Mouse (Mus musculus) megakaryocyte, adult 5-6 weeks (primary cell): ENCODE results near the gene Mcl1. TPM values are rescaled to one million over a fixed set of nuclear protein-coding genes. Genes with fewer than 3 reads are reported as not detected.
"Not testable (repeated sequence)": the region's sequence is repeated elsewhere in the genome, so short reads cannot be mapped to it uniquely, and the experiment has no call there.

Experiments
- ATAC-seq: 2 replicates; pipeline ENCODE4 v1.8.0; 2016; ENCODE audit warnings: mild to moderate bottlenecking, inconsistent platforms; ENCODE audit not compliant: poor library complexity, severe bottlenecking
- total RNA-seq, 2 experiments: library from RNA; stranded (forward) in 1 of 2; stranded (reverse) in 1 of 2; fragments of 153-499, 151-499 nt in 1 of 2; fragments of 221-1000, 200-1000 nt in 1 of 2; gene quantifications; 2 replicates each; pipeline versions ENCODE4 v1.2.3 to v1.2.4; 2015 to 2017

Mcl1 gene
- total RNA-seq, 2 experiments from 2014 or later: 343 to 463 TPM

DNA sequence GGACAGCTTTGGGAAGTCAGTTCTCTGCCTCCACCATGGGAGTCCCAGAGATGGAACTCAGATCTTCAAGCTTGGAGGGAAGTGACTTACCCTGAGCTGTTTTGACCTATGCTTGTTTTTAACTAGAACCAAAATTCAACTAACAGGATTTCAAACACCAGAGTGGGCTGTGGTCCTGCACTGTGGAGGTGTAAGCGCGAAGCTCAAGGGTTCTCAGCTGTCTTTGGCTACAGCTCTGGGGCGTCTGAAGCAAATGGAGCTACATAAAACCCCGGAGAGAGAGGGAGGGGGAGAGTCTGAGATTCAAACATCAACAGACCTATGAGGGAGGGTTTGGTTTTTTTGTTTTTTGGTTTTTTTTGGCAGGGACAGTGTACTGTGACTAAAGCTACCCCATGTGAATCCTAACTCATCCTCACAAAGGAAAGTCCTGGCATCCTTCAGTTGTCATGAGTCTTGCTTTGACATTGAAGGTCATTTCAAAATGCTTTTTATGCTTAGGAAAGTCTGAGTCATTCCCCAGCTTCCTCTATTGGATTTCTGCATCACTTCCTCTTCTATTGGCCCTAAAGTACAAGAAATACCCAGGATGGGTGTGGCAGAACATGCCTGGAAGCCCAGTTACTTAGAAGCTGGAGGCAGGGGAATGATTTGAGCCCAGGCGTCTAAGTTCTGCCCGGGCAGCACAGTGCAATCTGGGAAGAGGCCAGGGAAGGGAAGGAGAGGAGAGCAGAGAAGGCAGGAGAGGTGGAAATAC, 8.1 kb upstream of the Mcl1 start:
- peak; percentile 72 for ATAC-seq

DNA sequence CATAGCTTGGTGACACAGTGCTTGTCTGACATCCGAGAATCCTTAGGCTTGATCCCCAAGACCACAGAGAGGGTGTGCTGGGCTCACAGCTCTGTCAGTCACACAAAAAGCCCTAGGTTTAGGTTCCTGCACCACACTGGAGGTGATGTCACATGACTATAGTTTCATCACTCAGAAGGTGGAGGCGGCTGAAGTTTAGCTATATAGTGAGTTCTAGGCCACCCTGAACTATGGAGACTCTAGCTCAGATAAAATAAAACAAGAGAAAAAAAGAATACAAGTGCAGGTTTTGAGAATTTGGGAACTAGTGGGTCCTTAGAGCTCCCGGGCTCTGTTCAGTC, 7.6 kb upstream of the Mcl1 start:
- peak; percentile 21 for ATAC-seq

DNA sequence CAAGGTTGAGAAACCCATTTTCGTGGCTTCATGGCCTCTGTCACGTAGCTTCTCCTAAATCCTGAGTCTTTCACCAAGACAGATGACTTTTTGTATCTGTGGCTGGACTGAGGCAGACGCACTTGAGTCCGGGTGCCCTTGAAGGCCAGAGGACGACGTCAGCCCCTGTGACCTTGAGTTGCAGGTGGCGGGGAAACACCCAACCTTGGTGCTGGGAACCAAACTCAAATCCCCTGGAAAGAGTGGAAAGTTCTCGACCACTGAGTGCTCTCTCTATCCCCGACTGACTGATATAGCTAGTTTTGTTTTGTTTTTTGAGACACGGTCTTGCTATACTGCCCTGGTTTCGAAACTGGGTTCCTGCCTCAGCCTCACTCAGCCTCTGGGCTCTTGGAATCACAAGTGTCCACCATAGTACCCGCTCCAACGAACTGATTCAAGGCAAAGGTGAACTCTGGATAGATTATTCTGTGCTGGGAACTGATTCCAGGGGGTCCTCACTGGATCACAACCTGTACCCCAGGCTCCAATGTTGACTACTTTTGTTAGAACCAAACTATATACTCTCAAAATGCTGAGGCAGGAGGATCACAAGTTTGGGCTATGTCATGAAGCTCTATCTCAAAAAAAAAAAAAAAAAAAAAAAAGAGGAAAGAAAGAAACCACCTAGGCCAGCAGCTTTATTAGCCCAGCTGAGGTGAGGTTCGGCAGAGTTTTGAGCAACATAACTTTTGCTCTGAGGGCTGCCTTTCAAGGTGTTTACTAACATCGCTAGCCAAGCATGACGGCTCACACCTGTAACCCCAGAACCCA, 7.0 kb upstream of the Mcl1 start:
- ATAC-seq: peak; percentile 37

DNA sequence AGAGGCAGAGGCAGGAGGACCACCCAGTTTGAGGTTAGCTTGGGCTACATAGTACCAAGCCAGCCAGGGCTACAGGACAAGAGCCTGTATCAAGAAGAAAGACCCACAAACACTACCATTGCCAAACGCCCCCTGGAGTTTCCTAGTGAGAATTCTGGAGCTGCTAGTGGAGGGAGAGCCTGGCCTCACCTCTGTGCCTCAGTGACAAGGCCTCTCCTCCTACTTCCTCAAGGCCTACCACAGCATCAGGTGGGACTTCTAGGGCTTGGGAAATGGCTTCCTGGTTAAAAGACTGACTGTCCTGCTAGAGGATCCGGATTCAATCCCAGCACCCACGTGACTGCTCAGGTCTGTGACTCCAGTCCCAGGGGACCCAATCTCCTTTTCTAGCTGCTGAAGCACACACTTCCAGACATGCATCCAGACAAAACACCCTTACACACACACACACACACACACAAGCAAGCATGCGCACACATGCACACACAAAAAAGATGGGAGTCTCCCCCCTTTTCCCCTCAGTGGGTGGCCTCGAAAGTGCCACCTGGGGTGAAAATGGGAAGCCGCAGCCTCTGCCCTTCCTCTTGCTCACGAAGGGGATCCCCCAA, 6.3 kb upstream of the Mcl1 start:
- peak; percentile 37 for ATAC-seq

DNA sequence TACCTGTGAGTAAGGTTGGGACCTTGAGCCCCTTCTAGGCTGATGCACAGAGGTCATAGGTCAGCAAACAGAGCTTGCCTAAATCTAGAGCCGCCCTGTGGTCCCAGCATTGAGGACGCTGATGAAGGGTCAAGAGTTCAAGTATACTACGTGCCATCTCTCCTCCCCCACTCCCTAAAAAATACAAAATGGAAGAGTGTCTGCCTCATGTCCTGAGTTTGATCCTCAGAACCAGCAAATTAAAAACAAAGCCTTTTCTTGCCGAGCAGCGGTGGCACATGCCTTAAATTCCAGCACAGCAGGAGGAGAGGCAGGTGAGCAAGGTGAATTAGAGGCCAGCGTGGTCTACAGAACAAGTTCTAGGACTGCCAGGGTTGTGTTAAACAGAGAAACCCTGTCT, 5.7 kb upstream of the Mcl1 start:
- no peak for ATAC-seq

DNA sequence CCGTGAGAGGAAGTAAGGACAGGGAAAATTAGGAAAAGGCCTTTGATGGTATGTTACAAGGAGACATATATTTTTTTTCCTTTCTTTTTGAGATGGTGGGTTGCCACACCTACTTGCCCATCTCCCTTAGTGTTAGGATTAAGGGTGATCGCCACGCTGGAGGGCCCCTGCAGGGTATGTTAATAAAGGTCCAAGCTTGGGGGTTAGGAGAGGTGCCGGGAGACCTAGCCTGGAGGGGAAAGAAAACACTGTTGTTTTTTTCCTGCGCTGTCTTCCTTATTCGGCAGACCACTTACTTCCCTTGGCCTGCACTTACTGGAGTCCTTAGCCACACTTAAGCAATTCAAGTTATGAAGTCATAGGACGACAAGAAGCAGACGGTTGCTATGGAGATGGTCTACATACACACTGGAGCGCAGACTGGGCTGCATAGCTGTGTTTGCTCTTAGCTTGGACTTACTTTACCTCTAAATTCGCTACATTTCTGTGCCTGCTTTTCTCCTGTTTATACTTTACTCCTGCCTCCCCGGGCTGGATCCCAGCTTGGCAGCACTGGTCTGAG, 5.0 kb upstream of the Mcl1 start:
- peak; percentile 37 for ATAC-seq

DNA sequence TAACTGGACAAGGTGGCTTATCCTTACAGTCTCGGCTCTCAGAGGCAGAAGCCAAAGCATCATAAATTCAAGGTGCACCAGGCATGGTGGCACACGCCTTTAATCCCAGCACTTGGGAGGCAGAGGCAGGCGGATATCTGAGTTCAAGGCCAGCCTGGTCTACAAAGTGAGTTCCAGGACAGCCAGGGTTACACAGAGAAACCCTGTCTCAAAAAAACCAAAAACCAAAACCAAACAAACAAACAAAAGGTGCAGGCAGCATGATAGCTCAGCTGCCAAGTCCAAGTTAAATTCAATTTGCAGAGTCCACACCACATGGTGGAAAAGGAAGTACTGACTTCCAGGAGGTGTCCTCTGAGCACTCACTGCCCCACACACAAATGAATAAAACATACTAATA, 4.2 kb upstream of the Mcl1 start:
- not testable (repeated sequence) for ATAC-seq

DNA sequence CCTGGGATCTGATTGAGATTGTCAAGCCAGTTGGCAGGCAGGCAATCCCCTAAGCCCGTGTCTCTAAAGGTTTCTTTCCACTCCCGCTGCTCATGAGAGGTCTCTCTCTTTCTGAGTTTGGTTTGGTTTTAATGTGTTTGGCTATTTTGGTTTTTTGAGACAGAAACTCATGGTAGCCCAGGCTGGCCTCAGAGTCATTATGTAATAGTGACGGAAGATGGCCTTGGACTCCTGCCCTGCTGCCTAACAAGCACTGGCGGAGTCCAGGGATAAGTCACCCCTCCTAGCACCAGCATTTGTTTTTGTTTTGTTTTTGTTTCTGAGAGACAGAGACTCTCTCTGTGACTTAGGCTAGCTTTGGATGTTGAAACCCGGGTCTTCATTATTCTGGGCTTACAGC, 3.2 kb upstream of the Mcl1 start:
- no peak for ATAC-seq

DNA sequence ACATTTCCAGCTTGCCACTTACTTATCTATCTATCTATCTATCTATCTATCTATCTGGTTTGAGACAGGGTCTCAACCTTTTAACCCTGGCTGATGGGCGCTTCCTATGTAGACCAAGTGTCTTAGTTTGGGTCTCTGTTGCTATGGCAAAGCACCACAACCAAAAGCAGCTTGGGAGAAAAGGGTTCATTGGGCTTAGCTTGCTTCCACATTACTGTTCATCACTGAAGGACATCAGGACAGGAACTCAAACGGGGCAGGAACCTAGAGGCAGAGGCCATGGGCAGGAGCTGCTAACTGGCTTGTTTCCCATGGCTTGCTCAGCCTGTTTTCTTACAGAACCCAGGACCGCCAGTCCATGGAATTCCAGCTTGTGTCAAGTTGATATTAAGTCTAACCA, 1.5 kb upstream of the Mcl1 start:
- ATAC-seq: no peak

DNA sequence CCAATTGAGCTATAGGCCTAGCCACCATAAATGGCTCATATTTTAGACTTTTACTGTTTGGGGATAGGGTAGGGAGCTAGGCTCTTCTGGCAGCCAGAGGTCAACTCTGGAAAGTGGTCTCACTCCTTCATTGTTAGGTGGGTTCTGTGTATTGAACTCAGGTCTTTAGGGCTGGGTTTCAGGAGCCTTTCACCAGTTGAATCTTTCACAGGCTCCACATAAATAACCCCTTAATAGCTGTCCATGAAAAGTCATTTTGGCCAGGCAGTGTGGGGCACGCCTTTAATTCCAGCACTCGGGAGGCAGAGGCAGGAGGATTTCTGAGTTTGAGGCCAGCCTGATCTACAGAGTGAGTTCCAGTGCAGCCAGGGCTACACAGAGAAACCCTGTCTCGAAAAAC, 877 bp upstream of the Mcl1 start:
- ATAC-seq: no peak

DNA sequence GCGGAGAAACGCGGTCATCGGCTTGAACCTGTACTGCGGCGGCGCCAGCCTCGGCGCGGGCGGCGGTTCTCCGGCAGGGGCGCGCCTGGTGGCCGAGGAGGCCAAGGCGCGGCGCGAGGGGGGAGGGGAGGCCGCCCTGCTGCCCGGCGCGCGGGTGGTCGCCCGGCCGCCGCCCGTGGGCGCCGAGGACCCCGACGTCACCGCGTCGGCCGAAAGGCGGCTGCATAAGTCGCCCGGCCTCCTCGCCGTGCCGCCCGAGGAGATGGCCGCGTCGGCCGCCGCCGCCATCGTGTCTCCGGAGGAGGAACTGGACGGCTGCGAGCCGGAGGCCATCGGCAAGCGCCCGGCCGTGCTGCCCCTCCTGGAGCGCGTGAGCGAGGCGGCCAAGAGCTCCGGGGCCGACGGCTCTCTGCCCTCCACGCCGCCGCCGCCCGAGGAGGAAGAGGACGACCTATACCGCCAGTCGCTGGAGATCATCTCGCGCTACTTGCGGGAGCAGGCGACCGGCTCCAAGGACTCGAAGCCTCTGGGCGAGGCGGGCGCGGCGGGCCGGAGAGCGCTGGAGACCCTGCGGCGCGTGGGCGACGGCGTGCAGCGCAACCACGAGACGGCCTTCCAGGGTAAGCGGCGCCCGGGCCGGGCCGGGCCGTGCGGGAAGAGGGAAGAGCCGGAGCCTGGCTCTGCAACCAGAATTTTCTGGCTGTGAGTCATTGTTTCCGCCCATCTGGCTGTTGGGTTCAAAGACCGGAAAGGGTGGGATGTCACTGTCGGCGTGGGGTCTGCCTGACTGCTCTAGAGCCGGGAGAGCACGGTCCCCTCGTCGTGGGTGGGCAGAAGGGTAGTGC, 502 bp downstream of the Mcl1 start:
- ATAC-seq: peak; percentile 33

DNA sequence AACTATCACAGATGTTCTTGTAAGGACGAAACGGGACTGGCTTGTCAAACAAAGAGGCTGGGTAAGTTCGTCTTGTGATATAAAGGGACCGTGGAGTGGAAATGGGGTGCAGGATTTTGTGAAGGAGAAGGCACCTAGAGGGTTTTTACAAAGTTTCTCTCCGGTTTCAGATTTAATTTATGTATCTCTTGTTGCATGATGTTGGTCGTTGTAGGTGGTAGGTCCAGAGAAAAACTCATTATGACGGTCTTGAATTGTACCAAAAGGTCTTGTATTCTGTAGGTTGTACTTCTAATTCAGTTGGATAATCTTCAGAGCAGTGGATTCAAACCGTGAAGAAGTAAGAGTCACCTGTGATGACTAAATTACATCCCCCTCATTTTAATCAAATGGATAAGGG, 1.4 kb downstream of the Mcl1 start:
- no peak for ATAC-seq

DNA sequence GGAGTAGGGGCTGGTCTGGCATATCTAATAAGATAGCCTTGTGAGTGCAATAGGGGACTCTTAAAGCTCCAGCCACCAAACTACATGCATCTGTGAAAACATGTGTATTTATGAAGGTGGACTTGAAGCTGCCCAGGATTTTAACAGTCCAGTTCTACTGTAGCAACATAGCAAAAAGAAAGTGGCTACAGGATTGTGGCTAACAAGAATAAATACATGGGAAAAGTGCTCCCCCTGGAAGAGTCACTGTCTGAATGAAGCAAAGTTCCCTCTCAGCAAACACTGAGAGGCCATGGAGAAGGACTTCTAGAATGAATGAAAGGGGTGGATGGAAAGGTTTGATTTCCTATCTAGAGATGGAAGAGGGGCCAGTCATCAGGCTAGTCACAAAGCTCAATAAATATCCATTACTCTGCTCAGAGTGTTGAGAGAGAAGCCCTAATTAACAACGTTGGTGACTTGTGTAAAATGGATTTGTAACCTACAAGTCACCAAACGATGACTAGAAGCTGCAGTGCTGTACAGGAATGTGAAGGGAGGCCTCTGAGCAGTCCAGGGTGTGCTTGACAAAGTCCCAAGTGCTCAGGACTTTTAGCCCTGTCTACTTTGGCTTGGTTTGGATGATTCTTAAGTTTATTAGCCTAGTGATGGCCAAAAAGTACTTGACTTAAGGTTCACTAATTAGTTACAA, 2.3 kb downstream of the Mcl1 start:
- ATAC-seq: no peak

DNA sequence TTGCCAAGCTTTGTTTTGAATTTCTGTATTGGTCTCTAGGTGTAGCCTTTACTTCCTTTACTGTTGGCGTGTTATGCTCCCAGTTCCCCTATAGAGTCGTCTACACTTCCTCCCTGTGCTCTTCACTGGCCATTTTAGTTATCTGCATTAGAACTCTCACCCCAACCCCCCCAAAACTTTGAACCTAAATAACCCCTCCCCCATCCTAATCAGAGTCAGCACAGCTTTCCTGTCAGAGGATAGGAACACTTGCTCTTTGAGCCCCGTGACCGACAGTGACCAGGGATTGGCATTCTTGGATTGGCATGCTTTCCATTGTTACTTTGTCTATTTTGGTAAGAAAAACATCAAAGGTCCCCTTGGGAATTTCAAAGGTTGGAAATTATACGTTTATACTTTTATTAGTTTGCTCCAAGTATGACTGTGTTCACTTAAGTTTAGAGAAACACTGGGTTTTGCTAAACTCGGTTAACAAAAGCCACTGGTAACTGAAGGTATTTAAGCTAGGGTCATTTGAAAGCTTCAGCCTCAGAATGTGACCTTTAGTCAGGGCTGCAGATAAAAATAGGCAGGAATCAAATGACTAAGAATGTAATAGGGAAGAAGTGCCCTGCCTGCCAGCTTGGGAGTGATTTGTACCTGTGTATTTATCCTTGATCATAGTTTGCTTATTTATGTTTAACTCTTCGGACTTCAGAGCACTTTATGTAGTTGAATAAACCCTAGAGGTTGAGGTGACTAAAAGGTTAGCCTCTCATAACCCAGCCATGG, 3.5 kb downstream of the Mcl1 start:
- ATAC-seq: no peak

DNA sequence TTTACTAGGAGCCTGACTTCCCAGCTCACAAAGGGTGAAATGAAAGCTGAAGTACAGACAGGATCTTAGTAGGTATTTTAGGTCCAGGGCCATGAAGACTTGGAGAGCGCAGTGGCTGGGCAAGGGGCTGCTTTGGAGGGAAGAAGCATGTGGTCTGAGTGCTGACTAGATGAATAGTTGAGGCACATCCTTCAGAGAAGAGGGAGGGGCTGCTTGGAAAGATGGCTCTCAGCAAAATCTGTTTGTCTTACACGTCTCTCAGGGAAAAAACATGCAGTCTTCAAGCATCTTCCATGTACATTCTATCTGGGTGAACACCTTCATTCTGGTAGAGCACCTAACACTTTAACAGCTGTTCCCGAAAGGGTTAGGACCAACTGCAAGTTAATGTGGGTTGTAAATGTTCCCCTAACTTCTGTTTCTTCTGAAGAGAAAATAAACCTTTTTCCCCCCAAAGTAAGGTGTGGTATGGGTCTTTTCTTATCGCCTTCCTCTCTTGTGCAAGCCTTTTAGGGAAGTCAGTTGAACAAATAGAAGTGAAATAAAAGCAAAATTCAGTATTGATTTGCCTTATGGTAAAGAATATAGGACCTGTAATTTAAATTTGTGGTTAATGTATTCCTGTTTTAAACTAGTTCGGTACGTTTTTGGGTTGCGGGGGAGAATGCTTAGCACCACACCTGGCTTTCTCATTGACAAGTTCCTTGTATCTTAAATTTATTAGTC, 4.3 kb downstream of the Mcl1 start:
- no peak for ATAC-seq

DNA sequence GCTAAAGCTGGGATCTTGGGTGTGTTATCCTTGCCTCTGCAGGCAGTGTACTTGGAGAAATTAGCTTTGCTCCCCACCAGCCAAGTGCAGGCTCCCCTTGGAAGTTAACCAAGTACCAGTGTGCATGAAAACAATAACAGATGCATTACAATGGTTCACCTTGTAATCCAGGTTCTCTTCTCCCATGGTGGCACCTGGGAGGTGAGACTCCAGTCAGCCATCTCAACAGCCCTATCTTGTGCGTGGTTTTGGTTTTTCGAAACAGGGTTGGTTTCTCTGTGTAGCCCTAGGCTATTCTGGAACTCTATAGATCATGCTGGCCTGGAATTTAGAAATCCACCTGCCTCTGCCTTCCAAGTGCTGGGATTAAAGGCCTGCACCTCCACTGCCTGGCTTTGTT, 4.9 kb downstream of the Mcl1 start:
- ATAC-seq: no peak

DNA sequence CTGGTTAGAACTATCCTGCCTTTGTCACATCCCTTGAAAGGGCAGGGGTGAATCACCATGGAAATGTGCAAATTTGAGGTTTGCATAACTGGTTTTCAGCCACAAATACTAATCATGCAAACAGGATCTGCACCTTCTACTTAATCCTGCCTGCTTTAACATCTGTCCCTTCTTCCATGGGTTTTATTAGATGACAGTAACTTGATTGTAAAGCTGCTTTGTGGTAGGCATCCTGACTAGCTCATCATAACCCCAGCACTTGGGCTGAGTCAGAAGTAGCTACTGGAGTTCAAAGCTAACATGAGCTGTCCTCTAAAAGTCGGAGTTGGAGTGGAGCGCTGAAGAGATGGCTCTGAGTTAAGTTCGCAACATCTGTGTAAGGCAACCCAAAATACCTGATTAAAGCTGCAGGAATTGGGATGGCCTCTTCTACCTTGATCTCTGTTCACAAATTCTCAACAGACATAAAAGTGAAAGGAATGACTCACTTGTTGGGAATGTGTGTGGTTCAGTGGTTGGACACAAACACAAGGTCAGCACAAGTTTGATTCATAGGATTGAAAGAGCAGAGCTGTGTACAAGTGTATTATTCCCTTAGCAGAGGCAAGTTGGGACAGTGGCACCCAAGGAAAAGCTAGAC, 5.5 kb downstream of the Mcl1 start:
- ATAC-seq: no peak

DNA sequence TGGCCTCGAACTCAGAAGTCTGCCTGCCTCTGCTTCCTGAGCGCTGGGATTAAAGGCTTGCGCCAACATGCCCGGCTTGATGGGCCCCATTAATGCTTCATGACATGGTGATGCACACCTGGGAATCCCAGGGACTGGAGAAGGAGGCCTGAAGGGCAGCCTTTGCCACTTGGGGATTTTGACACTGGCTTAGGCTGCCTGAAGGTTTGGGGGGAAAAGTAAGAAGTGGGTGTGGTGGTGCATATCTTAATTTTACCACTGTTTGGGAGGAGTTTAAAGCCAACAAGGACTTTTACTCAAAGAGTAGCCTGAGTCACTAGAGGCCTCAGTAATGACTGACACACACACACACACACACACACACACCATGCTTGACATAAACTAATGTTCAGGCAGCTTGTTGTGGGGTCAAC, 6.4 kb downstream of the Mcl1 start:
- ATAC-seq: no peak
